Mouse (Mus musculus) testis, adult 2 months (tissue): ENCODE measurements around the gene Slc39a11.

Experiments
- CTCF ChIP-seq: fragments of 200-500 bp; IDR thresholded peaks from 2 replicates; pipeline ENCODE4 v1.5.1; 2012; ENCODE audit warnings: low read depth, mild to moderate bottlenecking, inconsistent platforms, low read length, moderate library complexity; ENCODE audit not compliant: control insufficient read depth, insufficient read depth, insufficient replicate concordance
- POLR2A ChIP-seq: fragments of 200-500 bp; IDR thresholded peaks from 2 replicates; pipeline ENCODE4 v1.6.1; 2012; ENCODE audit warnings: low read depth, mild to moderate bottlenecking, inconsistent platforms, low read length, moderate library complexity; ENCODE audit not compliant: control insufficient read depth

DNA sequence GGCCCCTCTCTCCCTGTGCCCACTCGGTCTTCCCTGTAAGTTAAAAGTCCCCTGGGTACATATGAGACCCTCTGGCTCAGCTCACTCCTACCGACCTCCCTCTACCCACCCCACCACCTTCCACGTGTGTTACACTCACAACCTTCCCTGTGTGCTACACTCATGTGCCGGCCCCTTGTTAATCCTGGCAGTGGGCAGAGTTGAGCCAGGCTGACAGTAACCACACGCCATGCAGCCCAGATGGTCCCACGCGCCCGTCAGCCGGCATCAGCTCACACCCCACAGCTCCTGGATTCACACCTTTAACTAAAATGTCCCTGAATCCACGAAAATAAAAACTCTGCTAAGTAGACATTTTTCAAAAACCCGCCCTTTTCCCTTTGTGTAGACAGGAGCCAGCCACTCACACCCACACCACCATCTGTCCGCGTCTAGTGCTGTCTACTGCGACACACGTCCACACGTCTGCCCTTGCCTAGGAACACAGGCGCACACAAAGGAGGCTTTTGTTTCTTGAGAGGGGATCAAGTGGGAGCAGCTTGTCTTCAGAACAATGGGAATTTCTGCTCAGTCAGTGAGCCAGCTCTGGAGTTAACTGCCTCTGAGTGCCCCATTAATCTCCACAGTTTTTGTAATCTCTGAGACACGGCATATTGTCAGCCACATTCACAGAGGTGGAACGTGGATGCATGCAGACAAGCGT lies 210.4 kb downstream of the Slc39a11 start:
- no peak for TF ChIP-seq POLR2A
- TF ChIP-seq CTCF, result no peak
